Mouse (Mus musculus) limb, embryonic 14.5 days (tissue): ENCODE data around the gene Slc23a2. TPM values are rescaled to one million over a fixed set of nuclear protein-coding genes. Genes with fewer than 3 reads are reported as not detected.

Experiments used
- ATAC-seq: fragments of 200-750 bp; cut with Nextera tagmentation; 2 replicates; pipeline ENCODE4 v1.8.0; 2017; ENCODE audit warnings: low read depth, moderate number of reproducible peaks, moderate TSS enrichment; ENCODE audit not compliant: low FRiP score
- DNase-seq: peaks from one replicate; pipeline ENCODE4 v3.0.0-alpha.2; 2015; ENCODE audit warnings: low spot score
- H3K27ac ChIP-seq: fragments of 300-500 bp; sonication (generic); replicated peaks from 2 replicates; pipeline ENCODE4 v1.5.1; 2014; ENCODE audit warnings: low read depth, mild to moderate bottlenecking, low read length, moderate library complexity, mixed read lengths
- H3K27me3 ChIP-seq: fragments of 300-500 bp; sonication (generic); 2 replicates; pipeline ENCODE4 v1.6.1; 2014; ENCODE audit warnings: low read length, mixed read lengths; ENCODE audit not compliant: control insufficient read depth, insufficient read depth
- H3K36me3 ChIP-seq: fragments of 300-500 bp; sonication (generic); 2 replicates; pipeline ENCODE4 v1.6.1; 2014; ENCODE audit warnings: mild to moderate bottlenecking, low read length, moderate library complexity, mixed read lengths; ENCODE audit not compliant: control insufficient read depth, insufficient read depth
- H3K4me1 ChIP-seq: fragments of 300-500 bp; sonication (generic); 2 replicates; pipeline ENCODE4 v1.6.1; 2014; ENCODE audit warnings: antibody characterized with exemption, low read length, mixed read lengths; ENCODE audit not compliant: control insufficient read depth, insufficient read depth
- H3K4me2 ChIP-seq: fragments of 300-500 bp; sonication (generic); replicated peaks from 2 replicates; pipeline ENCODE4 v1.6.1; 2014; ENCODE audit warnings: low read depth, mild to moderate bottlenecking, low read length, moderate library complexity; ENCODE audit not compliant: severe bottlenecking
- H3K4me3 ChIP-seq: fragments of 300-500 bp; sonication (generic); replicated peaks from 2 replicates; pipeline ENCODE4 v1.5.1; 2014; ENCODE audit warnings: low read length
- H3K9ac ChIP-seq: fragments of 300-500 bp; sonication (generic); 2 replicates; pipeline ENCODE4 v1.6.1; 2014; ENCODE audit warnings: mild to moderate bottlenecking, low read depth, low read length, moderate library complexity; ENCODE audit not compliant: severe bottlenecking
- H3K9me3 ChIP-seq: fragments of 300-500 bp; sonication (generic); 2 replicates; pipeline ENCODE4 v1.6.1; 2016; ENCODE audit warnings: low read length; ENCODE audit not compliant: control insufficient read depth
- POLR2A ChIP-seq: fragments of 200-500 bp; IDR thresholded peaks from 2 replicates; pipeline ENCODE4 v1.8.0; 2012; ENCODE audit warnings: inconsistent platforms, mild to moderate bottlenecking, moderate library complexity, borderline replicate concordance; ENCODE audit not compliant: insufficient read depth, insufficient read length; ENCODE audit errors: extremely low read depth
- WGBS: fragments of 180-500 bp; shearing (Covaris S2); extraction: QIAGEN DNeasy Blood & Tissue Kit; methylation state at CpG from one replicate; pipeline ENCODE4 v1.1.7; 2014; 5-methylcytosine and 5-hydroxymethylcytosine counted together
- polyA plus RNA-seq, 2 experiments: library from polyadenylated mRNA; depleted of rRNA in 1 of 2; stranded (reverse) in 1 of 2; unstranded in 1 of 2; fragments of >200 nt; fragmentation: Nextera tagmentation in 1 of 2; extraction: Ambion mirVana in 1 of 2; gene quantifications; 2 replicates each; pipeline versions ENCODE4 v1.2.1 to v1.2.3; 2012 to 2014

Gene Slc23a2
- polyA plus RNA-seq, 2 experiments: 15.6 to 17.6 TPM

DNA sequence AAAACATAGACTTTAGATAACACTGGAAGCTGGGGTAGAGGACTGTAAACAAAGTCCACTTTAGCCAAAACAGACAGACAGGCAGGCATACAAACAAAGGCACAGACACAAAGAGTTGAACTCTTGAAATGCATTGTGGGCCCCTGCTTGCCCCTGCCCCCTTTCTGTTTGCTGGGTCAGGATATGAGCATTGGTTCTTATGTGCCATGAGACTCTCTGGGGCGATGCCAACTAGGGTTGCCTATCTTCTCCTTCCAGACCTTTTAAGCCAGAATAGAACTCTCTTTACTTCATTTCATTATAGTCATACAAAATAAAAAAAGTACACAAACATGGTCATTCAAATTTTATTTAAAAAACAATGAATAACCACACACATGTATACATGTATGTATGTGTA lies 51.6 kb downstream of the Slc23a2 start:
- Histone ChIP-seq H3K4me1 (0 out of 2 replicates have a peak, but pooled peaks cover 2% of the 10 kb centered on the region), H3K9me3 (no peaks in the 10 kb centered on the region), H3K4me3 (no peak overlapping the region), H3K27me3 (no peaks in the 10 kb centered on the region), H3K36me3 (peaks cover 17% of the 10 kb centered on the region), H3K9ac (no peak overlapping the region), H3K4me2 (no peak overlapping the region), H3K27ac (no peak overlapping the region)
- ATAC-seq: no peak
- 96% methylated on average over 1 of the region's 1 CpGs for WGBS
- no peak for DNase-seq
- no peak for TF ChIP-seq POLR2A

DNA sequence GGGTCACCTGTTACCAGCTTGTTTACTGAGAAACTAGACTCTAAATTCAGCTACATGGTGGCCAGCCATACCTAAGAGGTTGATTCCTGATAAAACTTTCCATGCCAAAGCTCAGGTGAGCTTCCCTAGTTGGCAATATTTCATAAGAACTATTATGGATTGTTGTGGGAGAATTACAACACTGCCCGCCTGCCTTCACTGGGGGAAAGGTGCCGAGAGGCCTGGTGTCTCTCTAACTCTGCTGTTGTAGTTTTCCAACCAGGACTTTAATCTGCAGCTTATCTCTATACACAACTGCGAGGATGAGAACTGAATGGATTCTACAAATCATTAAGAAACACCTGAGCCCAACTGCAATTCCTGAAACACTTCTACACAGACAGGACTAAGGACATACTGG lies 52.2 kb downstream of the Slc23a2 start:
- H3K27me3 ChIP-seq: no peaks in the 10 kb centered on the region
- no peak overlapping the region for H3K27ac ChIP-seq
- no peak overlapping the region for H3K4me3 ChIP-seq
- WGBS: 94% methylated on average over 3 of the region's 3 CpGs
- no peaks in the 10 kb centered on the region for H3K9me3 ChIP-seq
- H3K36me3 ChIP-seq: peaks cover 19% of the 10 kb centered on the region
- ATAC-seq: no peak
- no peak overlapping the region for H3K4me2 ChIP-seq
- no peak overlapping the region for H3K9ac ChIP-seq
- DNase-seq: no peak
- H3K4me1 ChIP-seq: 0 out of 2 replicates have a peak, but pooled peaks cover 2% of the 10 kb centered on the region
- no peak for TF ChIP-seq POLR2A

DNA sequence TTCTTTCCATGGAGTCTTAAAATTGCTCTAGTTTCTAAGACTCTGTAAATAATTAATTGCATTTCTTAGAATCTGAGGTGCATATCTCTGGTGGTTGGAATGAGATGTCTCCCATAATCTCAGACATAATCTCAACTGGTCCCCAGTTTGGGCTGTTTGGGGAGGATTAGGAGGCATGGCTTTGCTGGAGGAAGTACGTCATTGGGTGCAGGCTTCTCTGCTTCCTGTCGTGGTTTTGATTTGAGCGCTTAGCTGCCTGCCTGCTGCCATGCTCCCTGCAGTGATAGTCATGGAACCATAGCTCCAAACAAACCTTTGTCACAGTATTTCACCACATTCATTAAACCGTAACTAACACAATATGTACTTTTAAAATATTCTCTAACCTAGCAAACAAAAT lies 53.2 kb downstream of the Slc23a2 start:
- 64% methylated on average over 4 of the region's 4 CpGs for WGBS

DNA sequence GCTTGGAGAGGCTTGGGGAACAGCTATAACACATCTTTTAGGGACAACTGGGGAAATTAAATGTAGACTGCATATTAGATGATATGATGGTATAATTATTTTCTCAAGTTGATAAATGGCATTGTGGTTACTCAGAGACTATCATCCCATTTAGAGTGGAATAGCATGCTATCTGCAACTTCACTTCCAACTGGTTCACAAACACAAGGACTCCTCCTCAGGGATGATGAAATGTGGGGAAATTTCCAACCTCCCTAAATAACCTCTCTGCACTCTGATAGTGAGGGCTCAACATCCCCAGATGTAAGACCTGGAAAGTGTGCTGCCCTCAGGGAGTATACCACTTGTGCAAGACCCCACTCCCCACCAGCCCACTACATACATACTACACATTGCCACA lies 60.1 kb downstream of the Slc23a2 start:
- Histone ChIP-seq H3K9ac (no peak overlapping the region), H3K4me3 (no peak overlapping the region), H3K4me1 (no peaks in the 10 kb centered on the region), H3K9me3 (no peaks in the 10 kb centered on the region), H3K27ac (no peak overlapping the region), H3K4me2 (no peak overlapping the region), H3K27me3 (no peaks in the 10 kb centered on the region), H3K36me3 (peaks cover 29% of the 10 kb centered on the region)
- ATAC-seq (no peak), DNase-seq (no peak)
- TF ChIP-seq POLR2A: no peak

More for the DNA sequence above, 53.2 kb downstream of the Slc23a2 start:
- no peak overlapping the region for H3K4me2 ChIP-seq
- no peaks in the 10 kb centered on the region for H3K9me3 ChIP-seq
- H3K9ac ChIP-seq: no peak overlapping the region
- 0 out of 2 replicates have a peak, but pooled peaks cover 2% of the 10 kb centered on the region for H3K4me1 ChIP-seq
- H3K27me3 ChIP-seq: no peaks in the 10 kb centered on the region
- DNase-seq: no peak
- no peak overlapping the region for H3K4me3 ChIP-seq
- peaks cover 28% of the 10 kb centered on the region for H3K36me3 ChIP-seq
- H3K27ac ChIP-seq: no peak overlapping the region
- no peak for ATAC-seq
- TF ChIP-seq POLR2A: no peak

DNA sequence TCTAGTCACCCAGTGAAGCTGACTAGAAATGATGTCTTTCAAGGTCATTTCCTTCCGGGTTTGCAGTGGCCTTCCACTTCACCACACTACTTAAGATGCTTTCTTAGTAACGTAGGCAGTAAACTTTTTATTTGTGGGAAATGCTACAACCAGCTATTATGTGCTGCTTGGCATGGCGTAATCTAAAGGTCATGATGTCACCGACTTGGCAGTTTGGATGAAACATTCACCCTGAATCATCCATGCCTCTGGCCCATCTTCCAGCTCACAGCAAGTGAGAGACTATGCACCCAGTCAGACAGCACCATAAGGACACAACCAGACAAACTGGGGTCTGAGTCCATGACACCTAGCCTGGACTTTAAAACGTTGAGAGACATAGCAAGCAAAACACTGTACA lies 60.5 kb downstream of the Slc23a2 start:
- TF ChIP-seq POLR2A: no peak
- H3K27me3 ChIP-seq: no peaks in the 10 kb centered on the region
- H3K4me1 ChIP-seq: peaks cover under 1% of the 10 kb centered on the region; the same call in 1 of the 2 replicates
- ATAC-seq (no peak), DNase-seq (no peak)
- H3K4me3 ChIP-seq: no peak overlapping the region
- H3K9me3 ChIP-seq: no peaks in the 10 kb centered on the region
- WGBS: 67% methylated on average over 5 of the region's 5 CpGs
- H3K27ac ChIP-seq: no peak overlapping the region
- H3K36me3 ChIP-seq: peaks cover 29% of the 10 kb centered on the region
- no peak overlapping the region for H3K4me2 ChIP-seq
- no peak overlapping the region for H3K9ac ChIP-seq

- no peak overlapping the region for H3K9ac ChIP-seq
- no peak for TF ChIP-seq POLR2A
- no peak for ATAC-seq
- H3K4me2 ChIP-seq: no peak overlapping the region
- no peak for DNase-seq
- 51% methylated on average over 5 of the region's 5 CpGs for WGBS
- no peaks in the 10 kb centered on the region for H3K27me3 ChIP-seq
- peaks cover 9% of the 10 kb centered on the region; the same call in 1 of the 2 replicates for H3K4me1 ChIP-seq
- H3K4me3 ChIP-seq: no peak overlapping the region
- H3K36me3 ChIP-seq: peaks cover 20% of the 10 kb centered on the region
- H3K9me3 ChIP-seq: no peaks in the 10 kb centered on the region
- no peak overlapping the region for H3K27ac ChIP-seq
Measured at GRCm38 (mm10) chr2:132079139-132079538, 65.8 kb downstream of the Slc23a2 start.
